Mouse (Mus musculus) liver, adult 10 weeks (tissue): Measurements from ENCODE around the gene Ing1. TPM values are rescaled to one million over a fixed set of nuclear protein-coding genes. Genes with fewer than 3 reads are reported as not detected.

Source experiments
- polyA plus RNA-seq: library from polyadenylated mRNA; stranded (reverse); fragments of 350-450 nt; fragmentation: Illumina TruSeq; extraction: RNeasy Lipid Tissue Mini Kit (QIAGEN cat#74804); gene quantifications from one replicate; pipeline ENCODE4 v1.2.3, GENCODE M21; 2014; ENCODE audit warnings: low read depth, low replicate concordance

Gene Ing1
- 9.4 TPM for polyA plus RNA-seq

DNA sequence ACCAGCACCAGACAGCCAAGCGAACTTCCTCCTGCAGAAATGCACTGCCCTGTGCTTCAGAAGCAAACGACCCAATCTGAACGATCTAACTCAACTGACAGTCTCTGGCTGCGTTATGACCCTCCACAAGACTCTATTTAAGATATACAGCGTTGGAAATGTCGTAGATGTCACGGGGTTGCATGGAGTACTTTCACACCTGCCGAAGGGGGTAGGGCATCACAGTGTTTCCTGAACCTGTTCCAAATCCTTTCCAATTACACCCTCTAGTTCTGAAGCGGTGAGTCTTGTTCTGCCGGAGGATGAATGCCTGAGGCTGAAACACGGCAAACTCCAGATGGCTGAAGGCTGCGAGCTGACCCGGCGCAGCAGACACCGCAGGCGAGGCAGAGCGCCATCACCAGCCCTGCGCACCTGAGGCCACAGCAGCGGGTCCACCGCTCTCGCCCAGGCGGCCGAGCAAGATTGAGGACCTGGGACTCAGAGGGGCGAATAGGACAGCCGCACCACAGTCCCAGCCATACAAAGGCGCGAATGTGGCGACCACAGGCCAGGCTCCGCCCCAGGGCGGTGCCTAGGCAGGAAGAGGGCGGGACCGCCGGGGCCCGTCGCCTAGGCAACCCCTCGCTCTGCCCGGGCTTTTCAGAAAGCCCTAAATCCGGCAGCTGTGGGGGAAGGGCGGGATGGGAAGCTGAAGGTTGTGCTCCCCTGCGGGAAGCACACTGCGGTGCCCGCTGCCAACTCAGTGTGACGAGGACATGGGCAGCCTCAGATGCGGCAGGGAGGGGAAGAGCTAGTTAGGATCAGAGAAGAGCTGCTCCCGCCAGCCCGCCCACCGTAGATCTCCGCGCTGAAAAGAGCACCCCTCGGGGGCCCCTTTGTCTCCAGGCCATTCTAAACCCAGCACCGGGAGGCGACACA is at the start of gene Ing1:
Gene Ing1 (plus strand): TSS at position 773 of the 921 bp plus-strand sequence.

DNA sequence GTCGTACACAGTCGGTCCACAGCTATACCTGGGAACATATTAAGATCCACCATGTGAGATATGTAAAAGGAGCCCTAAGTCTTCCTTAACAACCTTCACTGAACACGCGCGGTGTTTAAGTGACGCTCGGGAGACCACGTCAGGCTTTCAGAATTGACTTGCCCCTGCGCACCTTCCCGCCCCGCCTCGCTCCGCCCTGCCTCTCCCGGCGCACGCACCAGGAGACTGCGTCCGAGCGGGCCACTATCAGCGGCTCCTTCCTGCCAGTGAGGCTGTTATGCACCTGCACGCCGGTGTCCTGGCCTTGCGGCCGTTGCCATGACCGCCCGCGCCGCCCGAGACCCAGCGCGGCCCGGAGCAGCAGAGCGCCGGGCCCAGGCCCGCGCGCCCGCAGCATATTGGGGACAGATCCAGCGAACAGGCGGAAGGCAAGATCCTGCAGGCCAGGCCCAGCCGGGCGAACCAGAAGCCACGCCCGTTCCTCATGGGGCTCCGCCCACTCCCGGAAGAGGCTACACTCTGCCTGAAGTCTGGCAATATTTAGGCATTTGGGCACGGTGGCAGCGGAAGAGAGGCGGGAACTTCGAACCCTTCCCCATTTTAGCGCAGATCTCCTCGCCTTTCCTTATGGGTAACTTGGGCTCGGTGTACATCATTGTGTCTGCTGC is 5.0 kb upstream of the Ing1 start, which contains the start of gene Cars2:
Gene Cars2 (minus strand): TSS at position 503 of the 668 bp plus-strand sequence.

Other genes with a start within 250 kb of the Ing1 start
- gene Col4a2, start 242.8 kb upstream of the Ing1 start, polyA plus RNA-seq, result 0.61 TPM
- gene Col4a1, start 242.7 kb upstream of the Ing1 start, polyA plus RNA-seq, result 4.0 TPM
- gene Rab20, start 76.9 kb upstream of the Ing1 start, polyA plus RNA-seq, result 2.1 TPM
- 15.0 TPM for gene Naxd, start 58.1 kb upstream of the Ing1 start, polyA plus RNA-seq
- 6.3 TPM for gene Cars2, start 4.8 kb upstream of the Ing1 start, polyA plus RNA-seq
- 6.1 TPM for gene Ankrd10, start 80.2 kb downstream of the Ing1 start, polyA plus RNA-seq
- gene 1700016D06Rik, start 145.5 kb downstream of the Ing1 start, polyA plus RNA-seq, result not detected
- gene Arhgef7, start 172.2 kb downstream of the Ing1 start, polyA plus RNA-seq, result 6.4 TPM